Mouse (Mus musculus) neural tube, embryonic 13.5 days (tissue): ENCODE measurements at regions not wholly inside any gene's neighbourhood (a gene's known extent, or its start where the extent isn't known, plus 50 kb on each side); places are given as distances from the start of the nearest gene placed in this dataset.

ENCODE experiments used
- ATAC-seq: fragments of 200-750 bp; cut with Nextera tagmentation; 2 replicates; pipeline ENCODE4 v1.8.0; 2017; ENCODE audit warnings: low read depth, mild to moderate bottlenecking, moderate TSS enrichment, moderate library complexity
- H3K27ac ChIP-seq: fragments of 300-500 bp; sonication (generic); replicated peaks from 2 replicates; pipeline ENCODE4 v1.5.1; 2015; ENCODE audit warnings: moderate library complexity, mild to moderate bottlenecking, inconsistent platforms
- H3K27me3 ChIP-seq: fragments of 300-500 bp; sonication (generic); 2 replicates; pipeline ENCODE4 v1.6.1; 2015; ENCODE audit warnings: mild to moderate bottlenecking, inconsistent platforms
- H3K36me3 ChIP-seq: fragments of 300-500 bp; sonication (generic); 2 replicates; pipeline ENCODE4 v1.6.1; 2015; ENCODE audit warnings: mild to moderate bottlenecking, inconsistent platforms
- H3K4me1 ChIP-seq: fragments of 300-500 bp; sonication (generic); replicated peaks from 2 replicates; pipeline ENCODE4 v1.6.1; 2015; ENCODE audit warnings: inconsistent platforms
- H3K4me2 ChIP-seq: fragments of 300-500 bp; sonication (generic); 2 replicates; pipeline ENCODE4 v1.6.1; 2015; ENCODE audit warnings: inconsistent platforms, mild to moderate bottlenecking, moderate library complexity
- H3K4me3 ChIP-seq: fragments of 300-500 bp; sonication (generic); 2 replicates; pipeline ENCODE4 v1.5.1; 2015; ENCODE audit warnings: mild to moderate bottlenecking, inconsistent platforms
- H3K9ac ChIP-seq: fragments of 300-500 bp; sonication (generic); 2 replicates; pipeline ENCODE4 v1.6.1; 2015; ENCODE audit warnings: moderate library complexity, mild to moderate bottlenecking, inconsistent platforms
- H3K9me3 ChIP-seq: fragments of 300-500 bp; sonication (generic); 2 replicates; pipeline ENCODE4 v1.6.1; 2016; ENCODE audit warnings: inconsistent platforms
- WGBS: fragments of 180-500 bp; shearing (Covaris S2); methylation state at CpG from one replicate; pipeline ENCODE4 v1.1.7; 2015; 5-methylcytosine and 5-hydroxymethylcytosine counted together

DNA sequence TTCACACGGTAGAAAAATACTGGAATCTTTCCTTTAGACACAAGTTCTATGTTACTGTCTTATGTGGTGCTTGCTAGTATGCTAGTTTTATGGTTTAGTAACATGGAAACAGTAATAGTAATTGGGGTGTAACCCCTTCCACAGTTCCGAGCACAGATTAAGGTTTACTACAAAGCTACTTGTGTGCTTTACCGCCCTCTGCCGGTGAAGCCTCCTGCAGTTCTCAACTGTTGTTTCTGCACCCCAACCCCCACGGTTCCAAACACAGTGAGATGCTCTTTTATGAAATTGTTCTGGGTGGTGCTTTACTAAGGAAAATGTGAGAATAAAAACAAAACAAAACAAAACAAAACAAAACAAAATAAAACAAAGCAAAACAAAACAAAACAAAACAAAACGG lies 234.3 kb downstream of the Hace1 start:
- peaks cover 15% of the 10 kb centered on the region for H3K4me1 ChIP-seq
- no peak overlapping the region for H3K27ac ChIP-seq
- no peaks in the 10 kb centered on the region for H3K9me3 ChIP-seq
- no peak overlapping the region for H3K9ac ChIP-seq
- H3K4me3 ChIP-seq = no peak overlapping the region
- no peaks in the 10 kb centered on the region for H3K36me3 ChIP-seq
- no peak for ATAC-seq
- H3K4me2 ChIP-seq = no peak overlapping the region
- WGBS = 44% methylated on average over 6 of the region's 6 CpGs
- H3K27me3 ChIP-seq = no peaks in the 10 kb centered on the region

DNA sequence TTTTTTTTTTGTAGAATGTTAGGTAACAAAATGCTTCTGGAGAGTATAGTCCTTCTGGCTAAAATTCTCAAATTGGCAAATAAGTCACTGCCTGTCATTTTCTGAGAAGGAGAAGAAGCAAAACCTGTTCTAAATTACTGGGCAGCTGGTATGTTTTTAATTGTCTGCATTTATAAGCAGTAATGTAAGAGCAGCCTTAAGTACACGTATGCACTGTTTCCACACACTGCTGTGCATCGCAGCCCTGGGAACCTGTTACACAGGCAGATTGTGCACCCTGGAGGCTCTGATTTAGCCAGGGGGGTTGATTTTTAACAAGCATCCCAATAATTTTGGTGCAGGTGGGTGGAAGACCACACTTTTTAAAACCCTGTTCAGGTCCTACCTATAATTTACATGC lies 236.2 kb downstream of the Hace1 start:
- ATAC-seq = no peak
- WGBS = 59% methylated on average over 2 of the region's 2 CpGs
- Histone ChIP-seq H3K4me3 (no peak overlapping the region), H3K27me3 (no peaks in the 10 kb centered on the region), H3K4me2 (no peak overlapping the region), H3K27ac (no peak overlapping the region), H3K9ac (no peak overlapping the region), H3K9me3 (no peaks in the 10 kb centered on the region), H3K36me3 (no peaks in the 10 kb centered on the region), H3K4me1 (peaks cover 6% of the 10 kb centered on the region; the same call in 1 of the 2 replicates)

DNA sequence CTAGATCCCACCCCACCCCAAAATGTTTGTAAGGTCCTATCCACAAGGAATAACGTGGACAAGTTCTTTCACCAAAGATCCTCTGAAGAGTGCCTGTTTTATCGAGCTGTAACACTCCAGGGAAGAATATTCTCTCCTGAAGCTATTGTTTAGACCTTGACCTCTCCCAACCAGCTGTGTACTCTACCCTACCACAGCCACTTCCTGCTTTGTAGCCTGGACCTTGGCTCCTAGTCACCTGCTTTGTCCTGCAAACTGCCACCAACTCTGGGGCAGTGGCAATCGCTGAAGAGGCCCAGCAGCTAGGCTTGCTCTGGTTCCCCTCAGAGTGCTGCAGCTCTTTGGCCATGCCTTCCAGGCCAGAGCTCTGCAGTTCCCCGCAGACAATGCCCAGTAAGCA lies 239.1 kb downstream of the Hace1 start:
- H3K4me2 ChIP-seq = no peak overlapping the region
- 90% methylated on average over 4 of the region's 4 CpGs for WGBS
- no peaks in the 10 kb centered on the region for H3K36me3 ChIP-seq
- peaks cover 6% of the 10 kb centered on the region; the same call in 1 of the 2 replicates for H3K4me1 ChIP-seq
- no peaks in the 10 kb centered on the region for H3K9me3 ChIP-seq
- no peaks in the 10 kb centered on the region for H3K27me3 ChIP-seq
- no peak overlapping the region for H3K27ac ChIP-seq
- H3K4me3 ChIP-seq = no peak overlapping the region
- ATAC-seq = no peak
- no peak overlapping the region for H3K9ac ChIP-seq

DNA sequence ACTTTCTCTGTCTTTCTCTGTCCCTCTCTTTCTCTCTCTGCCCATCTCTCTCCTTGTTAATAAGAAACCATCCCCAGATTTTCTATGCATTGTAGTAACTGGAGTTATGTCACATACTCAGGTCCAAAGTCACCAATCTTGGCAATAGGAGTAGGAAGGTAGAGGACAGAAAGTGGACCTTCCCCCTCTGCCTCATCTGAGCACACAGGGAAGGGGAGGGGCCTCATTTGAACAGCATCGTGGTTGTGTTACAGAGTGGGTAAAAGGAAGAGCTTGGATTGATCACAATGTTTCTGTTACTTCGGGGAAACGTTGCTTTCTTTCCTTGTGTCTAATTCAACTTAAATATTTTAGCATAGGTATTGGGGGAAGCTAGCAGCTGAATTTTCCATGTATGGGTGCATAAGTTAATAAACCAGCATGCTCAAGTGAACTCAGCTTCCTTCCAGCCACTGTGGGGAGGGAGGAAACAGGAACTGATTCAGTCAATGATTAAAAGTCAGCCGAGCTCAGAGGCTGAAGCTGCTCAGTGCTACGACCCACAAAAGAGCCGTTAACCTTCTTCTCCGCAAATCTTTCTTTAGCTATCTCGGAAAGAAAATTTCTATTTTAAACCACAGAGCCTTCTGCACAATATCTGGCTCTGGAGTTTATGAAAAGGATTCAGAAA lies 243.5 kb downstream of the Hace1 start:
- no peak overlapping the region for H3K4me2 ChIP-seq
- H3K36me3 ChIP-seq = no peaks in the 10 kb centered on the region
- WGBS = 61% methylated on average over 8 of the region's 8 CpGs

DNA sequence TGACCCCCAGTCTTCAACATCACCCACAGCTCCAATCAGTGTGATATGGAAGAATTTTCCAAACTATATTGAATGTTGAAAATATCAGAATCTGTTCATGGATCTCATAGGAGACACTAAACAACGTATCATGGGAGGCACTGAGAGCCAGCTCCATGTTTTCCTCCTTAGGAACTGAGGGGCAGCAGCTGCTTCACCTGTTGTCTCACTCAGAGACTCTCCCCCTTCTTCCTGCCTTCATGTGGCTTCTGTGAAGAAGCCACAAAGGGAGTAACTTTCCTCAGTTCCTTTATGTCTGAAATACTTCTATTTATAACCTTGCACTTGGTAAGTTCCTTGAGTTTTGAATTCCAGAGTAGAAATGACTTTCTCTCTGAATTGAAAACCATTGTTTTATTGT lies 244.6 kb downstream of the Hace1 start:
- no peaks in the 10 kb centered on the region for H3K4me1 ChIP-seq

More for the DNA sequence above, 243.5 kb downstream of the Hace1 start:
- no peaks in the 10 kb centered on the region for H3K9me3 ChIP-seq
- H3K4me3 ChIP-seq = no peak overlapping the region
- H3K4me1 ChIP-seq = no peaks in the 10 kb centered on the region
- no peak overlapping the region for H3K9ac ChIP-seq
- no peak overlapping the region for H3K27ac ChIP-seq
- H3K27me3 ChIP-seq = no peaks in the 10 kb centered on the region
- ATAC-seq = no peak

DNA sequence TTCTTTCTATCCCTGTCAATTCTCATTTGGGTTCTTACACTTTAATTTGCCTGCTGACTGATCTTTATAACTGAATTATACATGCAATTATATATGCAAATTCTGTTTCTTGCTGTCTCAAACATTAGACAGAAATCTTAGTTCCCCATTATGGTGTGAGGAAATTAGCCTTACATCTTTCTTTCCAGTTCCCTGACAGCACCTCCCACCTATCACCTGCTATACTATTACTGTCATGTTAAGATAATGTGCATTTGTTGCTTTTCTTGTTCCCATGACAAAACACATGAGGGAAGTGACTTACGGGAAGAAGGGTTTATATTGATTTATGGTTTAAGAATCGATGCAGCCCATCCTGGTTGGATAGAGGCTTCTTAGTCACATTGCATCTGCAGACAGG lies 246.0 kb downstream of the Hace1 start:
- no peak for ATAC-seq
- H3K4me2 ChIP-seq = no peak overlapping the region
- H3K36me3 ChIP-seq = no peaks in the 10 kb centered on the region
- H3K4me1 ChIP-seq = no peaks in the 10 kb centered on the region
- no peaks in the 10 kb centered on the region for H3K27me3 ChIP-seq
- H3K27ac ChIP-seq = no peak overlapping the region
- H3K4me3 ChIP-seq = no peak overlapping the region
- H3K9me3 ChIP-seq = no peaks in the 10 kb centered on the region
- WGBS = 74% methylated on average over 2 of the region's 2 CpGs
- no peak overlapping the region for H3K9ac ChIP-seq

More for the DNA sequence above, 244.6 kb downstream of the Hace1 start:
- H3K36me3 ChIP-seq = no peaks in the 10 kb centered on the region
- H3K4me3 ChIP-seq = no peak overlapping the region
- 80% methylated on average over 1 of the region's 1 CpGs for WGBS
- no peak overlapping the region for H3K4me2 ChIP-seq
- ATAC-seq = no peak
- H3K9me3 ChIP-seq = no peaks in the 10 kb centered on the region
- no peak overlapping the region for H3K9ac ChIP-seq
- H3K27ac ChIP-seq = no peak overlapping the region
- no peaks in the 10 kb centered on the region for H3K27me3 ChIP-seq

DNA sequence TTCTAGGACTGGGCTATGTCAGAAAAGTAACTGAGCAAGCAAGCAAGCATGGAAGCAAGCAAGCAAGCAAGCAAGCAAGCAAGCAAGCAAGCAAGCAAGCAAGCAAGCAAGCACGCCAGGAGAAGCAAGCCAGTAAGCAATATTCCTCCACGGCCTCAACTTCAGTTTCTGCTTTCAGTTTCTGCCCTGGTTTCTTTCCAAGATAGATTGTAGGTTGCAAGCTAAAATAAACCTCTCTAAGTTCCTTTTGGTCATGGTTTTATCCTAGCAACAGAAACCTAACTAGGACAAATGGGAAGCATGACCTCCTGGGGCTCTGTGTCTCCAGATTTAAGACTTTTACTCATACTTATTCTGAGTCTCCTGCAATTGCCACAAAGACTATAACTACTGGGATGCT lies 271.0 kb downstream of the Hace1 start:
- Histone ChIP-seq H3K4me2 (no peak overlapping the region), H3K27me3 (no peaks in the 10 kb centered on the region), H3K27ac (no peak overlapping the region), H3K9ac (no peak overlapping the region), H3K4me3 (no peak overlapping the region), H3K36me3 (no peaks in the 10 kb centered on the region), H3K9me3 (no peaks in the 10 kb centered on the region), H3K4me1 (no peaks in the 10 kb centered on the region)
- 86% methylated on average over 2 of the region's 2 CpGs for WGBS
- no peak for ATAC-seq

DNA sequence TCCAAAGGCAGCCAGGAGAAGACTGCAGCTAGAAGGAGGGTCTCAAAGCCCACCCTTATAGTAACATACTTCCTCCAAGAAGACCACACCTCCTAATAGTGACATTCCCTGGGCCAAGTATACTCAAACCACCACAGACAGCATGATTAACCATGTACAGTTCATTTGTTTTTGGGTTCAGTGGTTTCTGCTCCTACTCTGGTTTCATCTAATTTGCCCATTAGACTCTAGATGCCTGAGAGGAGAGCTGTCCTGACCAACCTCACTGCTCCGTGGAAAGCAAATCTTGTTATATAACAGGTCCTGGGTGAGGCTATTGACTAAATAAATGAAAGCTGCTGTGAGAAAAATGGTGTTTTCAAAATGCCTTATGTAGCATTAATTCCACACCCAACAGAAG lies 272.2 kb downstream of the Hace1 start:
- no peak for ATAC-seq
- H3K9me3 ChIP-seq = no peaks in the 10 kb centered on the region
- peak overlapping the region; percentile 34; the same call in 1 of the 2 replicates for H3K27ac ChIP-seq
- no peak overlapping the region for H3K9ac ChIP-seq
- no peak overlapping the region for H3K4me2 ChIP-seq
- no peaks in the 10 kb centered on the region for H3K27me3 ChIP-seq
- no peak overlapping the region for H3K4me3 ChIP-seq
- no peaks in the 10 kb centered on the region for H3K4me1 ChIP-seq
- no peaks in the 10 kb centered on the region for H3K36me3 ChIP-seq
- 71% methylated on average over 1 of the region's 1 CpGs for WGBS

DNA sequence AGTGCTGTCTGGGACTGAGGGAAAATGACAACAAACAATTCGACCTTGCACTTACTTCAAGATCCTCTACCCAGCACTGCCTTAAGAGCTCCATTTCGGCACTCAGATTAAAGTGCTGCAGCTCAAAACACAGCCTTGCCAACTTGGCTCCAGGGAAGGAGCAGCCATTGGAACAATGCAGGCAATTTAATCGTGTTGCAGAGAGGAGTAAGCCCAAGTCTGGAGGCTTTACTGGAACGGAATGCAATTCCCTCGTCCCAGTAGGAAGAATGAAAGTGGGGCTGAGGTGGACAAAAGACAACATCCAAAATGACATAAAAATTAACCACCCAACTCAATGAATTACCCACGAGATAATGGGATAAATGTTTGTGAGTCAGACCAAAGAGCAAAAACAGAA lies 273.0 kb downstream of the Hace1 start:
- H3K4me2 ChIP-seq = no peak overlapping the region
- 37% methylated on average over 6 of the region's 6 CpGs for WGBS
- ATAC-seq = peak; percentile 27; the same call in 1 of the 2 replicates

DNA sequence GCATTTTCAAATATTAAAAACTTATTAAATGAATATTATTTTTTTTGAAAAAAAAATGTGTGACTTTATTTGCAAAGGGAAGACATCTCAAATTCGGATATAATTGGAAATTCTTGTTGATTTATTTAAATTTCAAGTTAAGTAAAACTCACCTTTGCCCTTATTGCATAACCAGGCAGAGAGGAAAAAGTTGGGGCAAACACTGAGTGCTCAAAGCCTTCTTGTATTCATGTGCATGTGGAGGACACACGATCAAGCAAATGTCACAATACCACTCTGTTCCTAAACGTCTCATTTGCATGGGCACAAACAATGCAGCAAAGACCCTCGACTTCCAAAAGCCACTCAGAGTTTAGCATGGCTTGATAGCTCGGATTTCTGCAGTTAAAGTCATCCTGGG lies 275.1 kb downstream of the Hace1 start:
- no peak overlapping the region for H3K27ac ChIP-seq
- H3K4me2 ChIP-seq = no peak overlapping the region
- WGBS = 57% methylated on average over 5 of the region's 5 CpGs
- H3K36me3 ChIP-seq = no peaks in the 10 kb centered on the region
- no peaks in the 10 kb centered on the region for H3K9me3 ChIP-seq
- no peaks in the 10 kb centered on the region for H3K27me3 ChIP-seq
- no peak for ATAC-seq
- H3K4me3 ChIP-seq = no peak overlapping the region
- no peak overlapping the region for H3K9ac ChIP-seq
- no peaks in the 10 kb centered on the region for H3K4me1 ChIP-seq

More for the DNA sequence above, 273.0 kb downstream of the Hace1 start:
- Histone ChIP-seq H3K4me3 (no peak overlapping the region), H3K27me3 (no peaks in the 10 kb centered on the region), H3K27ac (0 out of 2 replicates have a peak overlapping the region, but pooled peaks have one; percentile 34), H3K9me3 (no peaks in the 10 kb centered on the region), H3K36me3 (no peaks in the 10 kb centered on the region), H3K9ac (no peak overlapping the region), H3K4me1 (no peaks in the 10 kb centered on the region)

DNA sequence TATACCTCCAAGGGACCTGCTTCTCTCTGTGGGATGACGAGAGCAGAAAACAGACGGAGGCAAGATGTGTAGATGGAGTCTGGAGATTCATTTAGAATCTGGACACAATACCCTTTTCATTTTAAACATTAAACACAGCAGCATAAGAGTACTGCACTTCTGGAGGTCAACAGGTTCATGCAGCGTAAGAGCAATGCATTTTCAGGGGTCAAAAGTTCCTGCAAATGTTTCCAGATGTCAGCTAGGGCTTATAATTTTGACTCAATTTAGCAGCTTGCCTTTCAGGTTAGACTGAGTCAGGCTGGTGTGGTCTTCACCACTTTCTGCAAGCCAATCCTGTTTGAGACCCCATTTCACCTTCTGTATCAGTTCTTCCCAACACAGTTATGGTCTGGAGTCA lies 277.9 kb downstream of the Hace1 start:
- Histone ChIP-seq H3K4me3 (no peak overlapping the region), H3K9me3 (no peaks in the 10 kb centered on the region), H3K27ac (no peak overlapping the region), H3K36me3 (no peaks in the 10 kb centered on the region), H3K9ac (no peak overlapping the region), H3K4me1 (no peaks in the 10 kb centered on the region), H3K4me2 (no peak overlapping the region), H3K27me3 (no peaks in the 10 kb centered on the region)
- WGBS = 71% methylated on average over 3 of the region's 3 CpGs
- no peak for ATAC-seq

DNA sequence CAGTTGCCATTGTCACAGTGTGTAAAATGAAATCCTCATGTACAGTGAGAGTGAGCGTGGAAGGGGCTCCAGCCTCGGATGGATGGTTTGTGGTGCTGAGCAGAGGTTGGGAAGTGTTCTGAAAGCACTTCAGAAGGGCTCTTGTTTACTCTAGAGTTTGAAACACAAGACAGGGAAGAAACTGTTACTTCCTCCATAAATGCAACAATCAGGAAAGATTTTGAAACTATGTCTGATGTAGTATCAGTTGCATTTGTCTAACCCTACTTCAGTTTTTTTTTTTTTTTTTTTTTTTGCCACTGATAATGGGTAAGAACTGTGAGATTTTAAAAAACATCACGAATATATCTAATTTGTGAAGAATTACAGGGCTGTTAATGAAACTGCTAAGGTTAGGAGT lies 281.5 kb downstream of the Hace1 start:
- Histone ChIP-seq H3K9ac (no peak overlapping the region), H3K4me1 (no peaks in the 10 kb centered on the region), H3K4me3 (no peak overlapping the region), H3K9me3 (no peaks in the 10 kb centered on the region), H3K4me2 (no peak overlapping the region), H3K27me3 (no peaks in the 10 kb centered on the region), H3K36me3 (no peaks in the 10 kb centered on the region), H3K27ac (no peak overlapping the region)
- ATAC-seq = no peak
- WGBS = 69% methylated on average over 3 of the region's 3 CpGs

DNA sequence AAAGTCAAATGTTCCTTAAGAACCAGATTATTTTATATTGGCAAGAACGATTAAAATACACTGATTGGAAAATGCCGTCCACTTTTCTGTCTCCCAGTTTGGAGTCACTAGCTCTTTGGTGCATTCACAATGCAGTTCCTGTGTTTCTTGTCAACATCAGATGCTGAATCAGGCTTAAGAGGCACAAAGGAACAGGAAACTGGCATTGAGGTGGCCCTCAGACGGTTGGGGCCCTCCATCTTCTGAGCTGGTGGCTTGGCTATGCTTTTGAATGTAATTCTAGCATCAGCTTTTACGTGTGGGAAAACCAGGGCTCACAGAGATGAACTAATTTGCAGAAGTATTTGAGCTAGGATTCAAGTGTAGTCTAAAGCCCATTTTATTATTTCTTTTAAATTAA lies 282.3 kb downstream of the Hace1 start:
- Histone ChIP-seq H3K9ac (no peak overlapping the region), H3K27me3 (no peaks in the 10 kb centered on the region), H3K4me2 (no peak overlapping the region), H3K4me3 (no peak overlapping the region), H3K27ac (no peak overlapping the region), H3K36me3 (no peaks in the 10 kb centered on the region), H3K4me1 (no peaks in the 10 kb centered on the region), H3K9me3 (no peaks in the 10 kb centered on the region)
- WGBS = 62% methylated on average over 4 of the region's 4 CpGs
- ATAC-seq = no peak
